Mouse (Mus musculus): Measurements from ENCODE around the gene Ltn1.

- TF ChIP-seq CTCF (IDR thresholded peaks at IDR 0.05; ENCODE audit: borderline replicate concordance, insufficient read depth, low read length) (no peak), POLR2A (IDR thresholded peaks at IDR 0.05; ENCODE audit: low read depth, low read length) (no peak)
Measured at GRCm38 (mm10) chr16:87443245-87443644, 10.8 kb upstream of the Ltn1 start.
